Mouse (Mus musculus) adrenal gland, postnatal 4 days (tissue): ENCODE results near the gene Bach2. TPM values are rescaled to one million over a fixed set of nuclear protein-coding genes. Genes with fewer than 3 reads are reported as not detected.

Experiments
- DNase-seq, 2 experiments: peaks; one replicate each; pipeline ENCODE4 v3.0.0; 2021 to 2022; ENCODE audit warnings: low spot score in 2 of 2, mixed read lengths in 2 of 2
- total RNA-seq, 2 experiments: library from RNA; stranded (reverse); gene quantifications; 2 replicates each; pipeline ENCODE4 v1.2.3; 2021

Gene Bach2
- total RNA-seq, 2 experiments from 2014 or later: 14.1 to 14.4 TPM

DNA sequence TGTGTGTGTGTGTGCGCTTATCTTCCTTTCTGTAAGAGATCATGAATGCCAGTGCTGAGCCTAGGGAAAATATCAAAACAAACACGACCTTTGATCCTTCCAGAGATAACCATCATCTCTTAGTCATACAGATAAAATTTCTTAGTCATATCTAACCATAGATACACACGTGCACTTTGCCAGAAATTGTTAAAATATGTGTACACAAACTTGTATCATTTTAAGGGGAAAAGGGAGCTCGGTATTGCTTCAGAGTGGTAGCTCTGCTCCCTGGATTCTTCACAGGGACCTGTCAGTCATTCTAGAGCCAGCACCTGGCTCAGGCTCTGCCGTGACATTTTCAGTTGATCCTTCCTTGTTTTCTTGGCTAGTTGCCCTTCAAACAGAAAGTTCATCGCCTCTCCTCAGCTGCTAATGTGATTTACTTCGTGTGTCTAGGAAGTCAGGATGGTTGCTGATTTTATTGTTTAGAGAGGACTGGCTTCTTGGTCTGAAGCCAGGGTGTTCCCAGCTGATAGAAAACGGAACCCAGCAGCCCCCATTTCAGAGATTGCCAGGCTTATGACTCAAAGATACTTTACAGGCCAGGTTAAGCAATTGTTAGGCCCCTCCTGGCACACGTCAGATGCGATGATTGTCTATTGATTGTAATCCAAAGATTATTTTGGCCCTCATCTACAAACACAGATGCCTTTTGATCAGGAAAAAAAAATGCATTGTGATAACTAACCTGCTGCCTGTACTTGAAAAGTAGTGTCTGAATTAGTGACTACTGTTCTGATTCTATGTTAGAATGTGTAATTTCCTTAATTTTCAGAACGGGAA, 49.6 kb downstream of the Bach2 start:
- no peak for DNase-seq

- DNase-seq: no peak
These were observed 51.2 kb downstream of the Bach2 start for GRCm38 (mm10) chr4:32289845-32290244.

DNA sequence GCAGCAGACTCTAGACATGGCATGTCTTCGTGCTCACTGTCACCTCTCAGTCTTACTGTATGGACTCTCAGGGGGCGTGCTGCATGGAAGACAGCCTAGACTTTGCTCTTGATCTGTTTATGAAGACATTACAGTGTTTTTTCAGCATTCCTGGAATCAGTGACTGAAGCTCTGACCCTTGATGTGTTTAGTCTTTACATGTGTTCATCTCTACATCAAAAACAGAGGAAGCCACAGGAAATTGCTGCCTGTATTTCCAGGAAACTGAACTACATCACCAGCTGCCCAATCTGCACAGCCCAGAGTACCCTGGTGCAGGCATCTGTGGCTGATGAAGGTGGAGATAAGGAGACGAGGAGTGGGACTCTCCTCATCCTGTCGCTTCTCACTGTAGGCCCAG, 52.8 kb downstream of the Bach2 start:
- no peak for DNase-seq

DNA sequence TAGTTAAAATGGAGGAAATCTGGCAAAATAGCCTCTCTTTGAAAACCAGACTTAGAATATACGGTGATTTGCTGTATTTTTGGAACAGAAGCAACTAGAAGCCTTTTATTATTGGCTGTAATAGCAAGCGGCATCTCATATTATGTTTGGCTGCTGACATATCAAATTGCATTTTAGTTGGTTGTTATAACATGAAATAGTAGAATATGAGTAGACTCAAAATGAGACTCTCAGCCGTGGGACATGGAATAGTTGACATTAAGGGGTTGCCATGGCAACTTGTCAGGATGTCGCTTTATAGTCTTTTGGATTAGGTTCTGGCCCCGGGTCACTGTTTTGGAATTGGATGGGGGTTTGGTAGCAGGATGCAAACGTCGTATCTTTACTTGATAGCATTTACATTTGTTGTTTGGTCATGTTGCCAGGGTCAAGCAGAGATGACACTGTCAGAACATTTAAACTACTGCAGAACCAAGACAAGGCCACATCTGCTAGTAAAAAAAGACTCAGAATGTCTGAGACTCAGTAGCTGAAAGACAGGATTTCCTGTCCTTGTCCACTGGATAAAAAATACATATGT, 55.2 kb downstream of the Bach2 start:
- DNase-seq: no peak

- DNase-seq: no peak
These were observed 58.6 kb downstream of the Bach2 start for GRCm38 (mm10) chr4:32297071-32297671.

GRCm38 (mm10) chr4:32299221-32299620, 60.6 kb downstream of the Bach2 start:
- DNase-seq: no peak

GRCm38 (mm10) chr4:32299970-32300369, 61.4 kb downstream of the Bach2 start:
- no peak for DNase-seq

GRCm38 (mm10) chr4:32302668-32303067, 64.1 kb downstream of the Bach2 start:
- DNase-seq: no peak

DNA sequence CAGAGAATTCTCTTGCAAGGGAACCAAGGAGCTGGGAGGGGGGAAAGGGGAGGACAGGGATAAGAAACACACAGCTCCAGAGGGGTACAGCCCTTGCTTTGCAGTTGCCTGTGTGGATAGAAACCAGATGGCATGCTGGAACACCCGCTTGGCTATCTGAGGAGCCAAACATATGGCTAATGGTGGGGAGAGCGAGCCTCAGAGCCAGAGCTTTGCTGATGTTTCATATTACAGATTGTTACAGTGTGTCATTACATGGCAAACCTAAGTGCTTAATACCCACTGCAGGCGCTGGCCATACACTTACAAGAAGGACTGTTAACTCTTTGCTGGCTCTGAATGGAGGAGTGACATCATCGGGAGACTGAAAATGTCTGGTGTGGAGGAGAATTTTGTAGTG, 64.5 kb downstream of the Bach2 start:
- no peak for DNase-seq

- peak; percentile 37 to 64 for DNase-seq
These were observed 65.1 kb downstream of the Bach2 start for GRCm38 (mm10) chr4:32303674-32304073.

GRCm38 (mm10) chr4:32304221-32304703, 65.7 kb downstream of the Bach2 start:
- no peak for DNase-seq

GRCm38 (mm10) chr4:32305036-32305615, 66.5 kb downstream of the Bach2 start:
- DNase-seq: no peak

DNA sequence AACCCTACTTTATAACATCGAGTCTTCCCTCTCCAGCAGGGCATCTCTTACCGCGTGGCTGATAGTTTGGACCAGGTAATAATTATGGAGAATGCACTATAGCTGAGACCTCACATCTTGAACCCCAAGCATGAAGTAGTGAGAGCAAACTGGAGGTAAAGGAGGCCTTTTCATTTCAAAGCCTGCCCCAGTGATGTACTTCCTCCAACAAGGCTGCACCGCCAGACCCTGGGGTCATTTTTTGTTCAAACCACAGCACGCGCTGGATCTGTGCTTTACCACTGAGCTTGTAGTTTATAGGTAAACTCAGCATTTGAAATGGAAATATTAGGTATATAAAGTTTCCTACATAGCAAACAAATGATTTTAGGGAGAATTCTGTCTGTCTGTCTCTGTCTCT, 67.1 kb downstream of the Bach2 start:
- no peak for DNase-seq

DNA sequence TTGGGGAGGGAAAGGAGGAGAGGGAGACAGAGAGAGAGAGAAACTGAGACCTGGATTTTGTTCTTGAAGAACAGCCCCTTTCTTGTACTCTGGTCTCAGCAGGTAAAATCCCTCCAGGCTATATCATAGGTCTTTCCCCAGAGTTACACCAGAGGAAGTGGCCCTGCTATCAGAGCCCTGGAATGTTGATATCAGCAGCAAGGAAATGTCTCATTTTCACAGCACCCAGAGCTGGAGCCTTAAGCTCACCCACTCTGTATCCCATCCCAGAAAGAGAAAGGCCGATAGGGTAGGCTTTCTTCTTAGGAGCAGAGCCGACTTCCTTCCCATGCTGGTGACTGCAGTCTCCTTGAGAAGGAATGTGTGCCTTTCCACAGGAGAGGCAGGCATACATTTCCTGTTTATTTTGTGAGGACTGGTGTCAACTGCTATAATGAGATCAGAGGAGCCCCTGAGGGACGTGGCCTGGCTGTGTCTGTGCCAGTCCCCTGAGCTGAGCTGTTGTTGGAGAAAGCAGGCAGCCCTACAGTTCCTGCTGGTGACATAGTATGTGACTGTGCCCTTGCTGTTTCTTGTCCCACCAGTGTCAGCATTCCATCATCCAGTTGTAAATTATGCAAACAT, 67.7 kb downstream of the Bach2 start:
- no peak for DNase-seq

- DNase-seq: no peak
These were observed 68.6 kb downstream of the Bach2 start for GRCm38 (mm10) chr4:32307215-32307614.

DNA sequence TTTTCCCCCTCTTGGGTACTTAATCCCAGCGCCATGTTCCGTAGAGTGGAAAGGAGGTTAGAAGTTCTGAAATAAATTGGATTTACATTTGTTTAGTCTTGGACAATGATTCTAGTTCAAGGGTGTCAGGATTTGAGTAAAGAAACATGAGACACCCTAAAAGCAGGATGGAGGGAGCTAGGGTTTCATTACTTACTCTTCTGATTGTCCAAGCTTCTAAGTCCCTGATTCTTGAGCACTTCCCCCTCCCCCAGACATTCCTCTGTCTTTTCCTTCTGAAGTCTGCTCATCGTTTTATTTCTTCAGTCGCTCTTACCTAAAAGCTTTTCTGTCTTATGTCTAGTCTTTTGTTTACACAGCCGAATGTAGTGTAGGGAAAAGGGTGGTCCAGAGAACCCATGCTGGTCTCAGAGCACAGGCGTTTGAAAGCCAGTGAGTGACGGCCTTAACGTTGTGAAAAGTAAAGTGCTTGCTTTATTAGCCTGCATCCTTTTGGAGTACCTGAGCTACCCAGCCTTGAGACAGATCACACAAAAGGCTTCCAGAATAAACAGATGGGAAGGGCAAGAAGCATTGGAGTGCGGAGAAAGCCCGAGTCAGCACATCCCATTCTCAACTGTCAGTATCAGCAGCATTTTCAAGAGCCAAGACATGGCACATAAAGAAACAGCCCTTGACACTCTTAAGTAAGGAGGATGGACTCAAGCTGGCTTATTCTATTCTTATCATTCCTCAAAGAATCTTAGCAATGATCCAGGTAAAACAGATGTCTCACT, 73.8 kb downstream of the Bach2 start:
- no peak for DNase-seq

DNA sequence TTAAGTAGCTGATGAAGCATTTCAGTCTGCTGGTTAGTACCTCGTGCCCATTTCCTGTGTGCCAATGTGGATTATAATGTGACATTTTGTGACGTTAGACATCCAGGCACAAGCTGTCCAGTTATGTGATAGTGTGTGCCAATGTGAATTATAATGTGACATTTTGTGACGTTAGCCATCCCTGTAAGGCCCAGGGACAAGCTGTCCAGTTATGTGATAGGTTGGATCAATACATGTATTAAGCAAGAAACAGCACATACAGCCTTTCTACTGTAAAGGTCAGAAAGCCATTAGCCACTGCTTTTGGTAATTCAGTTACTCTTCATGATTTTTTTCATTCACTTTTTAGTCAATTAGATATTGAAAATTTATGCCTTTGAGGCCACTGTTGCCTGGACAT, 76.3 kb downstream of the Bach2 start:
- DNase-seq: no peak

DNA sequence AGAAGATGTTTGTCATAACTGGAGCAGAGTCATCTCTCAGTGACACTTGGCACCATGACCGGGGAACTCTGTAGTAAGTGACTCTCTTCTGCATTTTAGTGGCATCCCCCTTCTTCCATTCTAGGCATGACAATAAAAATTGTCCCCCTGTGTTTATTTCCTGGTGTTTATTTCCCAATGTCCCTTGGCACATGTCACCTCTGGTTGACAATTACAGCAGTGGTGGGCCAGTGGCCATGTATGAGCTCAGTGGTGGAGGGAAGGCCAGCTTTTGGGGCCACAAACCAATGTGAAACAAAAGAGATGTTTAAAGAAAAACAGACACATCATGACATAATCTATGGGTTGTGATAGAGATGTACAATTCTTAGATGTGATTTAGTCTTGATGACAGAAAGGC, 80.0 kb downstream of the Bach2 start:
- no peak for DNase-seq

DNA sequence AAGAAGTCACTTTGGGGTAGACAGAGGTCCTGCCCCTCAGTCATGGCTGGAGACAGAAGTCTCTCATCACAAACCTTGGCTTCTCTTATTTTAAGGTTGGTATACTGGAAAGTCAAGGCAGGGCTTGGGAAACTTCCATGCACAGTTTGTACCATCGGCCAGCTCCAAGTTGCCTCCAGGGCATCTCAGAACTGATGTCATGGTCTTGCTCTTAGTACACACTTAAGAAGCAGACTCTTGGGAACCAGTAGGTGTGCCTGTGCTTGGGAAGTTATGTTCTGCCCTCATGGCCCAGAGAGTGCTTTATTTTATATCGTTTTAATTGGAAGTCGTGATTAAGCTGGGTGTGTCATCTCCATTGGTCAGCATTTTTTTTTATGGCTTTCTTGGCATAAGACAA, 80.7 kb downstream of the Bach2 start:
- no peak for DNase-seq

DNA sequence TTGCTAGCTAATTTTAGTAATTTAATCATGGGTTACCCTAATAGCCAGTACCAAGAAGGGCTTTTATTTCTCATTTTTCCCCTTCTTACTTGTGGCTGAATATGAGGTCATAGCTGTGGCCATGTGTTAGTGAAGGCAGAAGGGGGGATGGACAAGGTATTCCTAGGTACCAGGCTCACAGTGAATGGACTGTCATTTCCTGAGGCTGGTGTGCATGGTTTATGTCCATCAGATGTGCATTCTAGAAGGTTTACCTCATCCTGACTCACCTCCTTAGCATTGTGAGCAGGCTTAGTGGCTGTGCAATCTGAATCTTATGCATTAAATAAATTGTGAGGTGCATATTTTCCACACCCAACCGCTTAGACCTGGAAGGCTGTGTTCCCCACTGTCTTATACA, 81.4 kb downstream of the Bach2 start:
- DNase-seq: no peak

GRCm38 (mm10) chr4:32324111-32324510, 85.5 kb downstream of the Bach2 start:
- no peak for DNase-seq
